Mouse (Mus musculus) cerebellum, adult 2 months (tissue): ENCODE results near the gene Gm17631. TPM values are rescaled to one million over a fixed set of nuclear protein-coding genes. Genes with fewer than 3 reads are reported as not detected.
"Not testable (repeated sequence)": the region's sequence is repeated elsewhere in the genome, so short reads cannot be mapped to it uniquely, and the experiment has no call there.

Experiments
- DNase-seq, 2 experiments: peaks; one replicate each; pipeline ENCODE4 v3.0.0; 2021
- H3K27ac ChIP-seq: fragments of 200-500 bp; 2 replicates; pipeline ENCODE4 v1.5.1; 2012; ENCODE audit warnings: low read length, control low read depth, inconsistent platforms; ENCODE audit not compliant: insufficient read depth
- H3K27me3 ChIP-seq: fragments of 200-500 bp; 2 replicates; pipeline ENCODE4 v1.6.1; 2012; ENCODE audit warnings: inconsistent platforms, mild to moderate bottlenecking, low read length, moderate library complexity; ENCODE audit not compliant: control insufficient read depth, insufficient read depth
- H3K4me1 ChIP-seq: fragments of 200-500 bp; 2 replicates; pipeline ENCODE4 v1.6.1; 2011; ENCODE audit warnings: low read length; ENCODE audit not compliant: control insufficient read depth, insufficient read depth
- H3K4me3 ChIP-seq: fragments of 200-500 bp; replicated peaks from 2 replicates; pipeline ENCODE3; 2011; ENCODE audit warnings: mild to moderate bottlenecking, low read depth, low read length, control low read depth; ENCODE audit not compliant: insufficient read depth
- CTCF ChIP-seq: fragments of 200-500 bp; IDR thresholded peaks from 2 replicates; pipeline ENCODE4 v1.5.1; 2011; ENCODE audit warnings: low read depth, mild to moderate bottlenecking, control low read depth, low read length, moderate library complexity, borderline replicate concordance; ENCODE audit not compliant: insufficient read depth
- POLR2A ChIP-seq: fragments of 200-500 bp; IDR thresholded peaks from 2 replicates; pipeline ENCODE4 v1.6.1; 2011; ENCODE audit warnings: low read length, control low read depth, borderline replicate concordance; ENCODE audit not compliant: insufficient read depth
- WGBS: fragments of 180-500 bp; shearing (Covaris S2); methylation state at CpG from one replicate; pipeline ENCODE4 v1.1.7; 2018; 5-methylcytosine and 5-hydroxymethylcytosine counted together
- polyA plus RNA-seq: library from polyadenylated mRNA; depleted of rRNA; stranded (reverse); fragments of >200 nt; gene quantifications from 2 replicates; pipeline ENCODE4 v1.2.3, GENCODE M21; 2012; rRNA removed

Gm17631 gene
- polyA plus RNA-seq = not detected in 2 replicates

- no CpG with 5 or more reads among the region's 3 CpGs for WGBS
- H3K27me3 ChIP-seq, H3K4me3 ChIP-seq, H3K4me1 ChIP-seq, H3K27ac ChIP-seq, DNase-seq: not testable (repeated sequence)
Observed at GRCm38 (mm10) chr6:129862349-129862748, at the start of gene Gm17631. Gm17631 (plus strand) TSS chr6:129862649.

- DNase-seq = no peak
- no peaks in the 10 kb centered on the region for H3K4me1 ChIP-seq
- no peaks in the 10 kb centered on the region for H3K27me3 ChIP-seq
- no peak overlapping the region for H3K27ac ChIP-seq
- no peak for TF ChIP-seq POLR2A
- TF ChIP-seq CTCF = no peak
- WGBS = 58% methylated on average over 3 of the region's 3 CpGs
- H3K4me3 ChIP-seq = no peak overlapping the region
Observed at GRCm38 (mm10) chr6:129817731-129818130, 44.7 kb upstream of the Gm17631 start.

GRCm38 (mm10) chr6:129824004-129824403, 38.4 kb upstream of the Gm17631 start:
- Histone ChIP-seq H3K4me1 (no peaks in the 10 kb centered on the region), H3K27me3 (no peaks in the 10 kb centered on the region), H3K4me3 (no peak overlapping the region), H3K27ac (no peak overlapping the region)
- TF ChIP-seq POLR2A = no peak
- TF ChIP-seq CTCF = no peak
- DNase-seq = no peak
- WGBS = 77% methylated on average over 1 of the region's 1 CpGs

GRCm38 (mm10) chr6:129825559-129825958, 36.9 kb upstream of the Gm17631 start:
- Histone ChIP-seq H3K4me3 (no peak overlapping the region), H3K4me1 (no peaks in the 10 kb centered on the region), H3K27ac (no peak overlapping the region), H3K27me3 (no peaks in the 10 kb centered on the region)
- WGBS = 69% methylated on average over 1 of the region's 1 CpGs
- TF ChIP-seq POLR2A (no peak), CTCF (no peak)
- DNase-seq = no peak

GRCm38 (mm10) chr6:129876549-129876948, 14.1 kb downstream of the Gm17631 start, which contains the start of gene Klra17:
Klra17 (minus strand) TSS chr6:129876672.
- H3K4me3 ChIP-seq = no peak within 1 kb of the TSS
- H3K27ac ChIP-seq = no peak within 1 kb of the TSS
- H3K27me3 ChIP-seq = no peaks in the 10 kb centered on the region
- TF ChIP-seq POLR2A = no peak
- no peak for TF ChIP-seq CTCF
- WGBS = 28% methylated on average over 1 of the region's 1 CpGs
- no peaks in the 10 kb centered on the region for H3K4me1 ChIP-seq
- no peak for DNase-seq

- TF ChIP-seq CTCF (no peak), POLR2A (no peak)
- no peak overlapping the region for H3K27ac ChIP-seq
- 91% methylated on average over 2 of the region's 2 CpGs for WGBS
- no peak for DNase-seq
- no peaks in the 10 kb centered on the region for H3K4me1 ChIP-seq
- H3K27me3 ChIP-seq = no peaks in the 10 kb centered on the region
- no peak overlapping the region for H3K4me3 ChIP-seq
Observed at GRCm38 (mm10) chr6:129882525-129882924, 20.1 kb downstream of the Gm17631 start.

Other genes starting within 250 kb of the Gm17631 start
- gene Klrk1, start 238.8 kb upstream of the Gm17631 start, polyA plus RNA-seq = 0.13 TPM in 1 of 2 replicates, not detected in the other
- gene Klrc3, start 219.3 kb upstream of the Gm17631 start, polyA plus RNA-seq = not detected in 2 replicates
- not detected in 2 replicates for gene Klrc2, start 202.0 kb upstream of the Gm17631 start, polyA plus RNA-seq
- not detected in 2 replicates for gene Klrc1, start 183.7 kb upstream of the Gm17631 start, polyA plus RNA-seq
- not detected in 2 replicates for gene Klri1, start 145.5 kb upstream of the Gm17631 start, polyA plus RNA-seq
- gene Klri2, start 122.2 kb upstream of the Gm17631 start, polyA plus RNA-seq = not detected in 2 replicates
- gene Gm156, start 78.4 kb upstream of the Gm17631 start, polyA plus RNA-seq = not detected in 2 replicates
- not detected in 2 replicates for gene Klra17, start 14.0 kb downstream of the Gm17631 start, polyA plus RNA-seq
- not detected in 2 replicates for gene Klra5, start 55.0 kb downstream of the Gm17631 start, polyA plus RNA-seq
- not detected in 2 replicates for gene Klra6, start 164.3 kb downstream of the Gm17631 start, polyA plus RNA-seq
- not detected in 2 replicates for gene Klra4, start 204.6 kb downstream of the Gm17631 start, polyA plus RNA-seq